Mouse (Mus musculus): ENCODE measurements around the gene Fam193a. TPM values are rescaled to one million over a fixed set of nuclear protein-coding genes. Genes with fewer than 3 reads are reported as not detected.

The Fam193a gene
- polyA plus RNA-seq, 1 experiment from 2014 or later: 8.9 TPM

DNA sequence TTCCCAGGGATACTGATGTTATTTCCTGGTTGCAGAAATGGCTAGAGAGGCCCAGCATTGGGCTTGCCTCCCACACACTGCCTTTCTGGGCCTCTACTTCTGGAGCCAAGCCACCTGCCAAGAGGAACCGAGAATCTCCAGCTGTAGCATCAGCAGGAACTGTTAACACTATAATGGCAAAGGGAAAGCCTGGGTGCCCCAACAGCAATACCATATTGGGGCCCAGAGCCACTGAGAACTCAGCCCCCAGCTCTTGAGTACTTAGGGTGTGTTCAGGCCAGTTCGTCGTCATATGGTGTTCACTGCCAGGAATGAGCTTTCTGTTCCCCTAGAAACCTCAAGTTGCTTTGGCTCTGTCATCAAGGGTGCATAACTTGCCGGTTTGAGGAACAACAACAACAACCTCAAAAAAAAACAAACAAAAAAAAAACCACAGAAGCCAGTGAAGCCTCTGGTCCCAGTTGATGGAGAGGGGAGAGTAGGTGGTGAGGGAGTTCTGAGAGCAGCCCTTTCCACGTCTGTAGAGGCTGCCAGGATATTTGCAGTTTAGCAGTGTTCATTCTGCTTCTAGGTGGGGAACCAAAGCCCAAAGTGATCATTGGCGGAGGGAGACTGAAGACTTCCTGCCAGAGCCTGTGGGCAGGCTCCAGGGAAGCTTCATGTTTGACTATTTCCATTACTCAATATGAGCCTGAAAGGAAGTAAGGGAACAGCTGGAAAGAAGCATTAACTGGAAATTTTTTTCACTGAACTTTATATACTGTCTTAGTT, 117.8 kb downstream of the Fam193a start:
- Histone ChIP-seq H3K4me1 (replicated peaks; ENCODE audit: control insufficient read depth, insufficient read depth, low read length) (no peaks in the 10 kb centered on the region), H3K9me3 (ENCODE audit: control insufficient read depth, low read length) (no peaks in the 10 kb centered on the region), H3K27me3 (replicated peaks; ENCODE audit: control insufficient read depth, insufficient read depth, low read length) (no peaks in the 10 kb centered on the region), H3K4me2 (no peak overlapping the region), H3K27ac (ENCODE audit: low read depth, low read length) (no peak overlapping the region), H3K9ac (ENCODE audit: low read depth, low read length) (no peak overlapping the region), H3K4me3 (ENCODE audit: low read depth, low read length) (no peak overlapping the region), H3K36me3 (ENCODE audit: control insufficient read depth, insufficient read depth, low read length) (peaks cover 3% of the 10 kb centered on the region)
- WGBS: 70% methylated on average over 6 of the region's 6 CpGs
- ATAC-seq (replicated peaks; ENCODE audit: low FRiP score) (no peak), DNase-seq (ENCODE audit: low spot score) (no peak)

DNA sequence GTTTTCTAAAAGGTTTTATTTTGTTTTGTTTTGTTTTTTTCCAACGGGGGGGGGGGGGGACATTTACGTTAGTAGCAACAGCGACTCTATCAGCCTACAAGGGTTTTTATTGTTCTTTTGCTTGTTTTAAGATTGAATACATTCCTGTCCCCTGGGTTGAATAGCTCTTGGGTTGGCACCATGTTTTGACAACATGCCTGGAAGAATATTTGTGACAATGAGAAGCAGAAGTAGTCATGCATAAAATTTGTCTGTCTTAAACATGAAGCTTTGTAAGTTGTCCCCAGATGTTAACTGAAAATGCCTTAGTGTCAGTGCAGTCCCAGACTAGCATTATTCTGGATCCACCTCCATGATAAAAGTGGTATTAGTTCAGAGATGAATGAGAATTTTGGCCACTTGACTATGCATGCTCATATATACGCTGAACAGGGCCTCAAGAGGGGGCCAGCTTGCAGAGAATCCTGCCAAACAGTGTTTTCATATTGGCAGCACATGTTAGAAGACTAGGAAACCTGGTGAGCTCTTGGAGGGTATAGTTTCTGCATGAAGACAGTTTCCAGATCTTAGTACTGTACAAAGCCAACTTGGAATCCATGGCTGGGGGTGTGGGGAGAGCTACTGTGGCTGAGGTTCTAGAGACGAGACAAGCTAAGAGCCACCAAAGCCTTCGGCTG, 119.1 kb downstream of the Fam193a start:
- H3K4me1 ChIP-seq (replicated peaks; ENCODE audit: control insufficient read depth, insufficient read depth, low read length): no peaks in the 10 kb centered on the region
- no peak overlapping the region for H3K9ac ChIP-seq (ENCODE audit: low read depth, low read length)
- DNase-seq (ENCODE audit: low spot score): no peak
- H3K36me3 ChIP-seq (ENCODE audit: control insufficient read depth, insufficient read depth, low read length): peaks cover 3% of the 10 kb centered on the region
- no peak overlapping the region for H3K27ac ChIP-seq (ENCODE audit: low read depth, low read length)
- H3K4me2 ChIP-seq: no peak overlapping the region
- H3K4me3 ChIP-seq (ENCODE audit: low read depth, low read length): no peak overlapping the region
- ATAC-seq (replicated peaks; ENCODE audit: low FRiP score): no peak
- WGBS: 80% methylated on average over 6 of the region's 6 CpGs
- no peaks in the 10 kb centered on the region for H3K9me3 ChIP-seq (ENCODE audit: control insufficient read depth, low read length)
- H3K27me3 ChIP-seq (replicated peaks; ENCODE audit: control insufficient read depth, insufficient read depth, low read length): no peaks in the 10 kb centered on the region

DNA sequence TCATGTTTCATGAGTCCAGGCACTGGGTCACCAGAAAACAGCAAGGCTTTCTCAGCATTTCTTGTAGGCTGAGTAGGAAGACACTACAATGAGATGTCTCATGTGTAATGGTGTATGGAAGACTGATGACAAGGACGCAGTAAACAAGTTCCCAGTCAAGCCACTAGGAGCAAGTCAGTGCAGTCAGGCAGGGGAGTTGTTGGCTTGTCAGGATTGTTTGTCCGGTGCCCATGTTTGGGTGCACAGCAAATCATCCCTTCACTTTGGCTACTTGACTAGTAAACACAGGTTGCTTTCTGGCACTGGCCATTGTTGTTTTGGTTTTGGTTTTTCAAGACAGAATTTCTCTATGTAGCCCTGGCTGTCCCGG, 119.7 kb downstream of the Fam193a start:
- Histone ChIP-seq H3K4me3 (ENCODE audit: low read depth, low read length) (no peak overlapping the region), H3K4me2 (no peak overlapping the region), H3K27me3 (replicated peaks; ENCODE audit: control insufficient read depth, insufficient read depth, low read length) (no peaks in the 10 kb centered on the region), H3K4me1 (replicated peaks; ENCODE audit: control insufficient read depth, insufficient read depth, low read length) (no peaks in the 10 kb centered on the region), H3K9me3 (ENCODE audit: control insufficient read depth, low read length) (no peaks in the 10 kb centered on the region), H3K9ac (ENCODE audit: low read depth, low read length) (no peak overlapping the region), H3K27ac (ENCODE audit: low read depth, low read length) (no peak overlapping the region), H3K36me3 (ENCODE audit: control insufficient read depth, insufficient read depth, low read length) (peaks cover 3% of the 10 kb centered on the region)
- ATAC-seq (replicated peaks; ENCODE audit: low FRiP score) (no peak), DNase-seq (ENCODE audit: low spot score) (no peak)
- 82% methylated on average over 3 of the region's 3 CpGs for WGBS

DNA sequence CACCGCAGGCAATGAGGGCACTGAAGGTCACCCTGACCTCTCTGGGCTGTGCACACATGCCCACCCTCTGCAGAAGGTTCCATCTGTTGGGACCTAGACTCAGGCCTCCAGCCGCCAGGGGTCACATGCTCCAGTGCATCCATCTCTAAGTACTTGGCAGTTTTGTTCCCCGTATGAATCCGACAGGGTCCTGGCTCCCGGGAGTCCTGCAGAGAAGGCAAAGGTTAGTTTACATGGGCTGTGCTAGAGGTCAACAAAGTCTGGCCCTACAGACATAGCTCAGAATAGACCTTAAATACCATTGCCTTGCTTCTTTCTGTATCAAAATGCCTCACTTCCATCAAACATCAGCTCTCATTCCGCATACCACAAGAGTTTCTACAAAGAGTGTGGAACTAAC, 127.0 kb downstream of the Fam193a start:
- no peaks in the 10 kb centered on the region for H3K9me3 ChIP-seq (ENCODE audit: control insufficient read depth, low read length)
- DNase-seq (ENCODE audit: low spot score): no peak
- H3K36me3 ChIP-seq (ENCODE audit: control insufficient read depth, insufficient read depth, low read length): no peaks in the 10 kb centered on the region
- no peak overlapping the region for H3K9ac ChIP-seq (ENCODE audit: low read depth, low read length)
- WGBS: 72% methylated on average over 6 of the region's 6 CpGs
- no peak overlapping the region for H3K4me2 ChIP-seq
- H3K27ac ChIP-seq (ENCODE audit: low read depth, low read length): no peak overlapping the region
- H3K27me3 ChIP-seq (replicated peaks; ENCODE audit: control insufficient read depth, insufficient read depth, low read length): no peaks in the 10 kb centered on the region
- H3K4me3 ChIP-seq (ENCODE audit: low read depth, low read length): no peak overlapping the region
- no peak for ATAC-seq (replicated peaks; ENCODE audit: low FRiP score)
- H3K4me1 ChIP-seq (replicated peaks; ENCODE audit: control insufficient read depth, insufficient read depth, low read length): 0 out of 2 replicates have a peak, but pooled peaks cover 3% of the 10 kb centered on the region

DNA sequence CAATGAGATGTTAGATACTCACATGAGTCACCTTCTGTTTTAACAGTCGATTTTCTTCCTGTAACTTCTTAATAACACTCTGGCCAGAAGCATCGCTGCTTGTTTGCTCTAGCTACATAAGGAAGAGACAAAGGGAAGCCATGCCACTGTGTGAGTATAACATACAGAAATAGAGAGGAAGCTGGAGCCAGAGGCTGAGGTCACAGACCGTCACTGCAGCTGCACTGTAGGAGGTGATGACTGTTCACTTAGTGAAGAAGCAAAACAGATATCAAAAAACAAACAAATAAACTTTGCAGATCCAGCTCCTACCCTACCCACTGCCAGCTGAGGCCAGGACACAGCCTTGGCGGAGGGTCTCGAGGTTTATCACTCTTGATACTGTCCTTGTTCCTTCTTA, 131.2 kb downstream of the Fam193a start:
- WGBS: 82% methylated on average over 5 of the region's 5 CpGs
- DNase-seq (ENCODE audit: low spot score): peak; percentile 12
- Histone ChIP-seq H3K9me3 (ENCODE audit: control insufficient read depth, low read length) (no peaks in the 10 kb centered on the region), H3K27me3 (replicated peaks; ENCODE audit: control insufficient read depth, insufficient read depth, low read length) (no peaks in the 10 kb centered on the region), H3K36me3 (ENCODE audit: control insufficient read depth, insufficient read depth, low read length) (no peaks in the 10 kb centered on the region), H3K9ac (ENCODE audit: low read depth, low read length) (no peak overlapping the region), H3K4me3 (ENCODE audit: low read depth, low read length) (no peak overlapping the region), H3K4me1 (replicated peaks; ENCODE audit: control insufficient read depth, insufficient read depth, low read length) (0 out of 2 replicates have a peak, but pooled peaks cover 3% of the 10 kb centered on the region), H3K4me2 (no peak overlapping the region), H3K27ac (ENCODE audit: low read depth, low read length) (no peak overlapping the region)
- ATAC-seq (replicated peaks; ENCODE audit: low FRiP score): no peak

DNA sequence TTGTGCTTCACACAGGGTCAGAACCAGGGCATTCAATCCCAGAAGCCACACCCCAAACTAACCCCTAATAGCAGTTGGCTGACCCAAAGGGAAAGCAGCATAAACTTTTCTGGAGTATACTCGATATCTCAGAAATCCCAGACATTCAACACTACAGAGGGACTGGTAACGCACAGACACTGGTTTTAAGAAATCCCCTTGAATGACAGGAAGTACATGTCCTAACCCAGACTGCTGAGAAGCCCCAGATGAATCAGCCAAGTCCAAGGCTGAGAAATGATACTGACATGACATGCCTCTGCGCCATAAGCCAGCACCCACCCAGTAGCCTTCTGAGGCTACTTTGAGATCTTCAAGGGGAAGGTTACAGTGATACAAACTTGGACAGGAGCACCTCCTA, 131.9 kb downstream of the Fam193a start:
- no peak for ATAC-seq (replicated peaks; ENCODE audit: low FRiP score)
- no peak overlapping the region for H3K4me2 ChIP-seq
- no peak overlapping the region for H3K9ac ChIP-seq (ENCODE audit: low read depth, low read length)
- no peaks in the 10 kb centered on the region for H3K4me1 ChIP-seq (replicated peaks; ENCODE audit: control insufficient read depth, insufficient read depth, low read length)
- H3K27me3 ChIP-seq (replicated peaks; ENCODE audit: control insufficient read depth, insufficient read depth, low read length): no peaks in the 10 kb centered on the region
- WGBS: 86% methylated on average over 3 of the region's 3 CpGs
- peak; percentile 19 for DNase-seq (ENCODE audit: low spot score)
- H3K36me3 ChIP-seq (ENCODE audit: control insufficient read depth, insufficient read depth, low read length): no peaks in the 10 kb centered on the region
- no peak overlapping the region for H3K4me3 ChIP-seq (ENCODE audit: low read depth, low read length)
- H3K27ac ChIP-seq (ENCODE audit: low read depth, low read length): no peak overlapping the region
- H3K9me3 ChIP-seq (ENCODE audit: control insufficient read depth, low read length): no peaks in the 10 kb centered on the region

DNA sequence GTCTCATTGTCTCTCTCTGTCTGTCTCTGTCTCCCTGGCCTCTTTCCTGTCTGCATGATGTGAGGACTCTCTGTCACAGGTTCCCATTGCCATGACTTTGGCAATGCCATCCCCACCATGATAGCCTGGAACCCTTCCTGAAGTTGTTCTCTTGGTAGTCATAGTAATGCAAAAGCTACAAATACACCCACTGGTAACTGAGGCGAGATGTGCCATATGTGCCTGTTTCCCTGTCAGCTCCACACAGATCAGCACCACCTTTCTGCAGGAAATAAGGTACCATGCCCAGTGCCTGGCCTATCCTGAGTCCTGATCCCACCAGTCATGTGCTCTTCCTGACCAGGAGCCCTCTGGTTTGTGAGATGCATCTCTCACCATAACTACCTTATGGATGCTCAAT, 132.7 kb downstream of the Fam193a start:
- Histone ChIP-seq H3K9ac (ENCODE audit: low read depth, low read length) (no peak overlapping the region), H3K27me3 (replicated peaks; ENCODE audit: control insufficient read depth, insufficient read depth, low read length) (no peaks in the 10 kb centered on the region), H3K4me3 (ENCODE audit: low read depth, low read length) (no peak overlapping the region), H3K4me1 (replicated peaks; ENCODE audit: control insufficient read depth, insufficient read depth, low read length) (no peaks in the 10 kb centered on the region), H3K27ac (ENCODE audit: low read depth, low read length) (no peak overlapping the region), H3K4me2 (no peak overlapping the region), H3K36me3 (ENCODE audit: control insufficient read depth, insufficient read depth, low read length) (no peaks in the 10 kb centered on the region), H3K9me3 (ENCODE audit: control insufficient read depth, low read length) (no peaks in the 10 kb centered on the region)
- 93% methylated on average over 1 of the region's 1 CpGs for WGBS
- DNase-seq (ENCODE audit: low spot score): no peak
- ATAC-seq (replicated peaks; ENCODE audit: low FRiP score): no peak

DNA sequence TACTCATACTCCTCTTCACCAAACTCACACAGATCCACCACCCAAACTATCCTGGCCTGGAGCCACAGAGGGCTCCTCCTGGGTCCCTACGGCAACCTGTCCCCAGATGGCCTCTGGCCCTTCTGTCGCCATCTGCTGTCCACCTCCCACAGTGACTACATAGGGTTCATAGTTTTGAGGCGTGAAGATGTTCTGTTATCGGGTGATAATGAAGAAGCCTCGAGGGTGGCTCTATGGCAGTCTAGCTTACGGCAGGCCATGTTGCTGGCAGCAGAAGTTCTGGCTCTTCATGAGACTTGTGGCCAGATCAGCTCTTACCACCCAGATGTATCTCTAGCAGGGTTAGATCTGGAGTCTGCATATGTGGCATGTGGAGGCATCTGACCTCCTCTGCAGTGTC, 133.1 kb downstream of the Fam193a start:
- 72% methylated on average over 6 of the region's 6 CpGs for WGBS
- H3K27ac ChIP-seq (ENCODE audit: low read depth, low read length): no peak overlapping the region
- no peak overlapping the region for H3K4me3 ChIP-seq (ENCODE audit: low read depth, low read length)
- no peaks in the 10 kb centered on the region for H3K27me3 ChIP-seq (replicated peaks; ENCODE audit: control insufficient read depth, insufficient read depth, low read length)
- H3K9me3 ChIP-seq (ENCODE audit: control insufficient read depth, low read length): no peaks in the 10 kb centered on the region
- DNase-seq (ENCODE audit: low spot score) (peak; percentile 31), ATAC-seq (replicated peaks; ENCODE audit: low FRiP score) (no peak)
- no peaks in the 10 kb centered on the region for H3K36me3 ChIP-seq (ENCODE audit: control insufficient read depth, insufficient read depth, low read length)
- no peak overlapping the region for H3K9ac ChIP-seq (ENCODE audit: low read depth, low read length)
- no peak overlapping the region for H3K4me2 ChIP-seq
- H3K4me1 ChIP-seq (replicated peaks; ENCODE audit: control insufficient read depth, insufficient read depth, low read length): no peaks in the 10 kb centered on the region

DNA sequence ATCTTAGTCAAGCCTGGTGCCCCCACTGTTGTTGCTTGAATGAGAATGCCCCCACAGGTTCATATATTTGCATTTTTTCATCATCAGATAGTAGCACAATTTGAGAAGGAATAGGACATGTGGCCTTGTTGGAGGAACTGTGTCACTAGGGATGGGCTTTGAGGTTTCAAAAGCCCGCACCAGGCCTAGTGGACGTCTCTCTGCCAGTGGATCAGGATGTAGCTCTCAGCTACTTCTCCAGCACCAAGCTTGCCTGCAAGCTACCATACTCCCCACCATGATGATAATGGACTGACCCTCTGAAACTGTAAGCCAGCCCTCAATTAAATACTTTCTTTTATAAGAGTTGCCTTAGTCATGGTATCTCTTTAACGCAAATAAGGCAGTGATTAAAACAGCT, 142.8 kb downstream of the Fam193a start:
- no peak for ATAC-seq (replicated peaks; ENCODE audit: low FRiP score)
- H3K9me3 ChIP-seq (ENCODE audit: control insufficient read depth, low read length): no peaks in the 10 kb centered on the region
- WGBS: 80% methylated on average over 3 of the region's 3 CpGs
- no peaks in the 10 kb centered on the region for H3K27me3 ChIP-seq (replicated peaks; ENCODE audit: control insufficient read depth, insufficient read depth, low read length)
- no peak for DNase-seq (ENCODE audit: low spot score)
- H3K4me3 ChIP-seq (ENCODE audit: low read depth, low read length): no peak overlapping the region
- H3K36me3 ChIP-seq (ENCODE audit: control insufficient read depth, insufficient read depth, low read length): no peaks in the 10 kb centered on the region; the same call in 1 of the 2 replicates
- no peak overlapping the region for H3K27ac ChIP-seq (ENCODE audit: low read depth, low read length)
- H3K4me2 ChIP-seq: peak overlapping the region; percentile 98
- peaks cover 10% of the 10 kb centered on the region for H3K4me1 ChIP-seq (replicated peaks; ENCODE audit: control insufficient read depth, insufficient read depth, low read length)
- H3K9ac ChIP-seq (ENCODE audit: low read depth, low read length): no peak overlapping the region

Measured in liver, embryonic 11.5 days (tissue).